Mouse (Mus musculus) kidney, adult 11 months (tissue): ENCODE results near the gene Iba57.
"Not testable (repeated sequence)": the region's sequence is repeated elsewhere in the genome, so short reads cannot be mapped to it uniquely, and the experiment has no call there.

Experiments used
- DNase-seq: peaks from one replicate; pipeline ENCODE4 v3.0.0; 2022

The Iba57 gene

GRCm38 (mm10) chr11:59163255-59164236 is at the start of gene Iba57:
Iba57 (minus strand) TSS chr11:59163739.
- peak; percentile 100 for DNase-seq

GRCm38 (mm10) chr11:59212892-59213494 is 49.5 kb upstream of the Iba57 start:
- no peak for DNase-seq

- not testable (repeated sequence) for DNase-seq
These were observed 48.8 kb upstream of the Iba57 start for GRCm38 (mm10) chr11:59212320-59212719.

GRCm38 (mm10) chr11:59211561-59211960 is 48.0 kb upstream of the Iba57 start:
- DNase-seq = not testable (repeated sequence)

GRCm38 (mm10) chr11:59210020-59210419 is 46.5 kb upstream of the Iba57 start:
- no peak for DNase-seq

- no peak for DNase-seq
These were observed 46.0 kb upstream of the Iba57 start for GRCm38 (mm10) chr11:59209580-59209979.

- DNase-seq = peak; percentile 79
These were observed 45.5 kb upstream of the Iba57 start for GRCm38 (mm10) chr11:59209003-59209441.

GRCm38 (mm10) chr11:59208153-59208831 is 44.8 kb upstream of the Iba57 start, which contains the start of gene 2310033P09Rik:
2310033P09Rik (plus strand) TSS chr11:59208321.
- DNase-seq = peak; percentile 92

GRCm38 (mm10) chr11:59202081-59202995 is 38.8 kb upstream of the Iba57 start, which contains the start of gene Mrpl55:
Mrpl55 (plus strand) TSS chr11:59202486.
- peak; percentile 89 for DNase-seq

- DNase-seq = no peak
These were observed 37.9 kb upstream of the Iba57 start for GRCm38 (mm10) chr11:59201216-59202002.

- no peak for DNase-seq
These were observed 32.7 kb upstream of the Iba57 start for GRCm38 (mm10) chr11:59196230-59196629.

GRCm38 (mm10) chr11:59192059-59192386 is 28.5 kb upstream of the Iba57 start, which contains the start of gene Guk1:
Guk1 (minus strand) TSS chr11:59192212.
- no peak for DNase-seq

GRCm38 (mm10) chr11:59191231-59192058 is 27.9 kb upstream of the Iba57 start:
- peak; percentile 94 for DNase-seq

- no peak for DNase-seq
These were observed 24.2 kb upstream of the Iba57 start for GRCm38 (mm10) chr11:59187706-59188105.

GRCm38 (mm10) chr11:59185490-59185889 is 22.0 kb upstream of the Iba57 start:
- DNase-seq = no peak

GRCm38 (mm10) chr11:59183821-59184220 is 20.3 kb upstream of the Iba57 start:
- peak; percentile 59 for DNase-seq

- no peak for DNase-seq
These were observed 19.4 kb upstream of the Iba57 start, which contains the start of gene Gjc2 for GRCm38 (mm10) chr11:59182864-59183331. Gjc2 (minus strand) TSS chr11:59183213.

- DNase-seq = no peak
These were observed 13.4 kb upstream of the Iba57 start for GRCm38 (mm10) chr11:59176921-59177320.

GRCm38 (mm10) chr11:59176475-59176874 is 12.9 kb upstream of the Iba57 start:
- no peak for DNase-seq
